Mouse (Mus musculus) ES-E14 (cell line): ENCODE results near the gene Pon3. TPM values are rescaled to one million over a fixed set of nuclear protein-coding genes. Genes with fewer than 3 reads are reported as not detected.

ENCODE experiments used
- DNase-seq: peaks from one replicate; pipeline ENCODE4 v3.0.0-alpha.2; 2013; ENCODE audit warnings: low read depth, low spot score
- H3K27ac ChIP-seq: 2 replicates; pipeline ENCODE4 v1.5.1; 2012; ENCODE audit warnings: low read depth, mild to moderate bottlenecking, low read length, moderate library complexity, mixed read lengths; ENCODE audit not compliant: poor library complexity, insufficient read depth, severe bottlenecking
- H3K36me3 ChIP-seq: 2 replicates; pipeline ENCODE4 v1.6.1; 2012; ENCODE audit warnings: mild to moderate bottlenecking, low read length, moderate library complexity, mixed read lengths; ENCODE audit not compliant: control insufficient read depth, poor library complexity, insufficient read depth, severe bottlenecking
- H3K4me1 ChIP-seq, 2 experiments: fragments of 150-350 bp in 1 of 2; sonication (generic) in 1 of 2; 2 replicates each; pipeline ENCODE4 v1.6.1; 2012; ENCODE audit warnings: low read length in 2 of 2, mild to moderate bottlenecking in 1 of 2, mixed read lengths in 1 of 2; ENCODE audit not compliant: control insufficient read depth in 2 of 2, insufficient read depth in 2 of 2, poor library complexity in 1 of 2
- H3K4me3 ChIP-seq, 2 experiments: fragments of 150-350 bp in 1 of 2; sonication (generic) in 1 of 2; 2 replicates each; pipeline ENCODE4 v1.5.1; 2012; ENCODE audit warnings: low read length in 2 of 2, low read depth in 1 of 2, mild to moderate bottlenecking in 1 of 2, mixed read lengths in 1 of 2; ENCODE audit not compliant: insufficient read depth in 1 of 2, poor library complexity in 1 of 2, severe bottlenecking in 1 of 2
- H3K9ac ChIP-seq: 2 replicates; pipeline ENCODE4 v1.6.1; 2012; ENCODE audit warnings: low read depth, mild to moderate bottlenecking, low read length, mixed read lengths; ENCODE audit not compliant: poor library complexity, insufficient read depth, severe bottlenecking
- H3K9me3 ChIP-seq: fragments of 150-350 bp; sonication (generic); 2 replicates; pipeline ENCODE4 v1.6.1; 2012; ENCODE audit warnings: low read depth, mild to moderate bottlenecking, low read length; ENCODE audit not compliant: control insufficient read depth, insufficient read depth
- CHD2 ChIP-seq: IDR thresholded peaks from 2 replicates; pipeline ENCODE4 v1.6.1; 2014; ENCODE audit warnings: mild to moderate bottlenecking, low read depth, low read length, inconsistent platforms
- HCFC1 ChIP-seq: IDR thresholded peaks from 2 replicates; pipeline ENCODE4 v1.6.1; 2012; ENCODE audit warnings: low read length, inconsistent platforms, borderline replicate concordance; ENCODE audit not compliant: insufficient read depth
- MAFK ChIP-seq: IDR thresholded peaks from 2 replicates; pipeline ENCODE4 v1.6.1; 2014; ENCODE audit warnings: mild to moderate bottlenecking, low read depth, low read length, inconsistent platforms; ENCODE audit not compliant: insufficient read depth
- ZC3H11A ChIP-seq: IDR thresholded peaks from 2 replicates; pipeline ENCODE4 v1.6.1; 2012; ENCODE audit warnings: low read depth, mild to moderate bottlenecking, inconsistent platforms, low read length, borderline replicate concordance
- ZNF384 ChIP-seq: IDR thresholded peaks from 2 replicates; pipeline ENCODE4 v1.6.1; 2012; ENCODE audit warnings: low read depth, low read length, inconsistent platforms
- in situ Hi-C, 2 experiments: fragments of 600-800 bp; cut with MboI; formaldehyde crosslinking; loops; one replicate each; pipeline ENCODE4 v1.15.1; 2025; ENCODE audit warnings: low sequenced_read_pairs in 2 of 2, inconsistent platforms in 1 of 2; ENCODE audit not compliant: unreplicated experiment in 2 of 2
- total RNA-seq: library from RNA; depleted of rRNA; stranded (reverse); fragments of 300-350 nt; gene quantifications from 2 replicates; pipeline ENCODE4 v1.2.3, GENCODE M21; 2012

Gene Pon3
- total RNA-seq, 1 experiment: 2.3 TPM

DNA sequence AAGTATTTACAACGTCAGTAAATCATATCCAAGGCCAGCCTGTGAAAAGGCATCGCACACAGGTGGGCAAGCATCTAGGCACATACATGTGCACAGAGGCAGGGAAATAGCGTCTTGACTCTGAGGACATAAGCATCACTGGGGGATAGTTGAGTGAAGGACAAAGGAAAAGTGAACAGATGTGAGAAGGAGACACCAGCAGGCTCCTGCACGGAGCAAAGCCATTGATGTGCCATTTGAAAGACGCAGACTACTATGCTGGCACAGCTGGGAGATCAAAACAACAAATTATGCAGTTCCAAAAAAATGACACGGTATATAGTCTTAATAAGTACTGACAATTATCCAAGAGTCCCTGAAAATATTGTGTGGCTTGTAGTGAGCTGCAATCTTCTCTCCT, 68.5 kb downstream of the Pon3 start:
- TF ChIP-seq ZNF384 (no peak), HCFC1 (no peak)
- no peaks in the 10 kb centered on the region for H3K36me3 ChIP-seq
- H3K4me3 ChIP-seq: no peak overlapping the region
- no peak overlapping the region for H3K27ac ChIP-seq
- in situ Hi-C loops: no loop called here
- H3K4me1 ChIP-seq: no peaks in the 10 kb centered on the region
- no peaks in the 10 kb centered on the region for H3K9me3 ChIP-seq
- DNase-seq: no peak
- no peak overlapping the region for H3K9ac ChIP-seq

DNA sequence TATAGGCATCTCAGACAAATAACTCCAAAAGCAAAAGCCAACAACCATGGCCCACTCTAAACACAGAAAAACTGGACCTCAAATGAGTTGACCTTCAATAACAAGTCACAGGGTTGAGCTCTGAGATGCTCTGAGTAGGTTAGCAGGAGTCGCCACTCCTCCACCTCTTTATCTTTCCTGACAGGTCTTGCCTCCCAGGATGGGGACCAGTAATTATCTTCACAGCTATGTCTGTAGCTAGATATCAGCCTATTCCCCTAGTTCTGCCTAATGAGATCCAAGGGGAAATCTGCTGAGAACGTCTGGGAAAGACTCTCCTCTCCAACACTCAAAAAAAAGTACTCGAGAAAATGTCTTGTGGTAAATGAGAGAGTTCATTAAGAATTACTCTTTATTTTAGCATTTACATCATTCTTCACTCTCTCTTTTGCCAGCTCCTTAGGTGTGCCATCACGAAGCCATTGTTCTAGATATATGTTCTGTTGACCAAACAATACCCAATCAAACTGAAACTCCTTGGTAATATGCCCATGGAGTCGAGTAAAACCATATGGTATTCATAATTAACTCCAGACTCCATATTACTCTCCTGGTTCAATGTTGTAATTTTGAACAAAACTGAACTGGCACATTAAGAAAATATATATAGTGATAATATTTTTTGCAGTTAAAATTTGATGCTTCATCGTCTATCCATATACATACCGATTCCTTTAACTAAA, 69.7 kb downstream of the Pon3 start:
- no peak overlapping the region for H3K4me3 ChIP-seq
- in situ Hi-C loops: no loop called here
- H3K27ac ChIP-seq: no peak overlapping the region
- DNase-seq: no peak
- no peak overlapping the region for H3K9ac ChIP-seq
- no peaks in the 10 kb centered on the region for H3K4me1 ChIP-seq
- H3K36me3 ChIP-seq: no peaks in the 10 kb centered on the region
- TF ChIP-seq HCFC1 (no peak), MAFK (no peak), CHD2 (no peak), ZNF384 (no peak), ZC3H11A (no peak)
- H3K9me3 ChIP-seq: no peaks in the 10 kb centered on the region

DNA sequence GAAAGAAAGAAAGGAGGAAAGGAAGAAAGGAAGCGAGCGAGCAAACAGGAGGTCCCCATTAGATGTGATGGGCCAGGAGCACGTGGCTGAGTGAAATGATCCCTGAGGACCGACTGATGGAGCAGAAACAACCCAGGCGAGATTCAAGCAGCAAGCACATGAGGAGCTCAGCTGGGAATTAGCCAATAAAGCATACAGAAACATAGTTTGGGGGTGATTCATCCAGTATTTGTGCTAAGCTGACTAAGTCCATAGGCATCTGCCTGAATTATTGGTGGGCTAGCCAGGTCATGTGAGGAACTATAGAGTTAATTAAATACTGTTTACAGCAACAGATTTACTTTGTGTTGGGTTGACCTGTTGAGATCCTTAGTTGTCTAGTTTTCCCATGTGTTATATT, 75.4 kb downstream of the Pon3 start:
- DNase-seq: no peak
- in situ Hi-C loops: no loop called here

DNA sequence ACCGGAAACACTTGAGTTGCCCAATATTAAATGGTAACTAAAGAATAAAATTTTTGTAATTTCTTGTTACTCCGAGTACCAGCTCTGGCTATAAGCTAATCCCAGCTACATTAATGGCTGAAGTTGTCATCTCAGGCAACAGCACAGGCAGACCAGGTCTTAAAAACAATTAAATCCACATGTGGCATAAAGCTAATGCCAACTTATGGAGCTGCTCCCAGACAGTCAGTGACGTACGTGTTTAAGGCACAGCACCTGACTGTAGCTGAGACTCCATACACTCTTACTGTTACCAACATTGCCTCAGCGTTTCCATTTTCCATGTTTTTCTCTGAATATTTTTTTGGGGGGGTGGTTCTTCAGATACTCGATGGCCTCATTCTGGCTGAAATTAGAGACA, 76.9 kb downstream of the Pon3 start:
- no peak overlapping the region for H3K27ac ChIP-seq

More for the DNA sequence above, 75.4 kb downstream of the Pon3 start:
- no peak for TF ChIP-seq MAFK
- no peak for TF ChIP-seq HCFC1
- Histone ChIP-seq H3K36me3 (no peaks in the 10 kb centered on the region), H3K27ac (no peak overlapping the region), H3K9me3 (no peaks in the 10 kb centered on the region), H3K9ac (no peak overlapping the region), H3K4me3 (no peak overlapping the region), H3K4me1 (no peaks in the 10 kb centered on the region)

DNA sequence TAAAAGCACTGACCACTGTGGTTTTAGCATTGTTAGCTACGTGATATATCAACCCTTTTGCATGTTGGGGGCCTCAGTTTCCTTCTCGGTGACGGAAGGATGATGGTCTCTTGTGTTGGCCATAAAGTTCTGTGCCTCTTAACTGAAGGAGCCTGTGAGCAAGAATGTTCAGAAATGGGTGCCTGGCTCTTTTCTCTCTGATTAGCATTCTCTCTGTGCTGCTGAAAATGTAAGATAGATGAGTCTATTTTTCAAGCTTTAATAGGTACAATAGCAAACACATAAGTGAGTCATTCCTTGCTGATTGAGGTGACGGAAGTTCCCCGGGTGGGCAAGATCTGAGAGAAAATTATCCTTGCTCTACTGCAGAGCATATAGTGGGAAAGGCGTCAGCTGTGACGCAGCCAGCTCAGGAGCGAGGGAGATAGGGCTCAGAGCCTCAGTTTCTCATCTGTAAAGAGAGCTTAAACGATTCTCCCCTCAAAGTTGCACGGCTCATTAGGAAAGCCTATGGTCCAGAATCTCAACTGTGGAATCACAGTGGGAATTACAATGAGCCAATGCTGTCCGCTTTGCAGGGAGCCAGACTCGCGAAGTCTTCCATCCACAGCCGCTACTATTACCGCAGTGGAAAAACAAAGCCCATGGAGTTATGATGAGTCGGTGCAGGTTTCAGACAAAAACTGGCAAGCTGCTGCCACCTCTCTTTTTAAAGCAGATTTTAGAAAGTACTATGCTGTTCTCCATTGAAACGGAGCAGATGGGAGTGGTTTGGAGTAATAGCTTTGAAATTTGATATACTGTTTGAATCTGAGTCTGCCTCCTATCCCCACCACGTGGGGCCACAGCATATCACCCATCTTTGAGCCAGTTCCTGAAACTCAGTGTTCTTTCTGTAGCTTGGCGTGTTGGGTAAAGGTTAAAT, 77.9 kb downstream of the Pon3 start:
- Histone ChIP-seq H3K27ac (no peak overlapping the region), H3K9ac (no peak overlapping the region), H3K4me3 (no peak overlapping the region), H3K36me3 (no peaks in the 10 kb centered on the region), H3K4me1 (no peaks in the 10 kb centered on the region), H3K9me3 (no peaks in the 10 kb centered on the region)
- TF ChIP-seq ZNF384 (no peak), CHD2 (no peak), ZC3H11A (no peak), HCFC1 (no peak), MAFK (no peak)
- DNase-seq: no peak
- in situ Hi-C loops: no loop called here

More for the DNA sequence above, 76.9 kb downstream of the Pon3 start:
- in situ Hi-C loops: no loop called here
- Histone ChIP-seq H3K4me1 (no peaks in the 10 kb centered on the region), H3K9ac (no peak overlapping the region), H3K9me3 (no peaks in the 10 kb centered on the region), H3K36me3 (no peaks in the 10 kb centered on the region), H3K4me3 (no peak overlapping the region)
- TF ChIP-seq MAFK: no peak
- no peak for DNase-seq
